Mouse (Mus musculus) CD4-positive, CD25-positive, alpha-beta regulatory T cell, adult 2 months (primary cell): ENCODE results near the gene Tnrc6a.

Source experiments
- DNase-seq: peaks from one replicate; pipeline ENCODE4 v3.0.0-alpha.2; 2012; ENCODE audit warnings: low read depth, low spot score

The Tnrc6a gene

GRCm38 (mm10) chr7:123124735-123125181, 1.1 kb downstream of the Tnrc6a start:
- peak; percentile 30 for DNase-seq

GRCm38 (mm10) chr7:123126056-123126455, 2.4 kb downstream of the Tnrc6a start:
- no peak for DNase-seq

- peak; percentile 26 for DNase-seq
Observed at GRCm38 (mm10) chr7:123127301-123127700, 3.6 kb downstream of the Tnrc6a start.

GRCm38 (mm10) chr7:123127981-123128380, 4.3 kb downstream of the Tnrc6a start:
- DNase-seq: no peak

- DNase-seq: no peak
Observed at GRCm38 (mm10) chr7:123129061-123129460, 5.4 kb downstream of the Tnrc6a start.

- DNase-seq: no peak
Observed at GRCm38 (mm10) chr7:123130198-123130597, 6.5 kb downstream of the Tnrc6a start.

- peak; percentile 31 for DNase-seq
Observed at GRCm38 (mm10) chr7:123132401-123132800, 8.7 kb downstream of the Tnrc6a start.

- DNase-seq: peak; percentile 37
Observed at GRCm38 (mm10) chr7:123134876-123135275, 11.2 kb downstream of the Tnrc6a start.

GRCm38 (mm10) chr7:123135655-123136054, 12.0 kb downstream of the Tnrc6a start:
- DNase-seq: no peak

GRCm38 (mm10) chr7:123138001-123138400, 14.3 kb downstream of the Tnrc6a start:
- DNase-seq: no peak

GRCm38 (mm10) chr7:123146141-123146846, 22.6 kb downstream of the Tnrc6a start:
- DNase-seq: no peak

GRCm38 (mm10) chr7:123147787-123148186, 24.1 kb downstream of the Tnrc6a start:
- no peak for DNase-seq

- DNase-seq: no peak
Observed at GRCm38 (mm10) chr7:123148935-123149334, 25.2 kb downstream of the Tnrc6a start.

- DNase-seq: no peak
Observed at GRCm38 (mm10) chr7:123162346-123162745, 38.7 kb downstream of the Tnrc6a start.

- DNase-seq: no peak
Observed at GRCm38 (mm10) chr7:123167436-123167835, 43.8 kb downstream of the Tnrc6a start.

- no peak for DNase-seq
Observed at GRCm38 (mm10) chr7:123169618-123170017, 45.9 kb downstream of the Tnrc6a start.

GRCm38 (mm10) chr7:123172101-123172500, 48.4 kb downstream of the Tnrc6a start:
- no peak for DNase-seq

- DNase-seq: no peak
Observed at GRCm38 (mm10) chr7:123177215-123177614, 53.5 kb downstream of the Tnrc6a start.

- no peak for DNase-seq
Observed at GRCm38 (mm10) chr7:123181787-123182701, 58.4 kb downstream of the Tnrc6a start.

- no peak for DNase-seq
Observed at GRCm38 (mm10) chr7:123184891-123185290, 61.2 kb downstream of the Tnrc6a start.

GRCm38 (mm10) chr7:123186463-123186862, 62.8 kb downstream of the Tnrc6a start:
- no peak for DNase-seq

- DNase-seq: no peak
Observed at GRCm38 (mm10) chr7:123187246-123187645, 63.6 kb downstream of the Tnrc6a start.

GRCm38 (mm10) chr7:123188462-123188861, 64.8 kb downstream of the Tnrc6a start:
- DNase-seq: peak; percentile 36
